Mouse (Mus musculus) layer of hippocampus, adult 6 months (tissue): ENCODE measurements around the gene Calr4. TPM values are rescaled to one million over a fixed set of nuclear protein-coding genes. Genes with fewer than 3 reads are reported as not detected.

Source experiments
- long read RNA-seq, 2 experiments: library from polyadenylated mRNA; unstranded; transcript quantifications; one replicate each; pipeline ENCODE4 v2.0.0; 2019 to 2020
- polyA plus RNA-seq: library from polyadenylated mRNA; unstranded; fragments of <200 nt; fragmentation: Nextera tagmentation; gene quantifications from 2 replicates; pipeline ENCODE4 v1.2.3, GENCODE M21; 2021

Gene Calr4
- polyA plus RNA-seq: 0.59 and 0.60 TPM in 2 replicates
- long read RNA-seq, experiment 1, partial matches to known transcripts: 0 of 1 reads
- long read RNA-seq, experiment 1, other reads (novel, unspliced or antisense): 0 of 1 reads
- long read RNA-seq, experiment 2, partial matches to known transcripts: 0 of 5 reads
- long read RNA-seq, experiment 2, other reads (novel, unspliced or antisense): 4 of 5 reads

DNA sequence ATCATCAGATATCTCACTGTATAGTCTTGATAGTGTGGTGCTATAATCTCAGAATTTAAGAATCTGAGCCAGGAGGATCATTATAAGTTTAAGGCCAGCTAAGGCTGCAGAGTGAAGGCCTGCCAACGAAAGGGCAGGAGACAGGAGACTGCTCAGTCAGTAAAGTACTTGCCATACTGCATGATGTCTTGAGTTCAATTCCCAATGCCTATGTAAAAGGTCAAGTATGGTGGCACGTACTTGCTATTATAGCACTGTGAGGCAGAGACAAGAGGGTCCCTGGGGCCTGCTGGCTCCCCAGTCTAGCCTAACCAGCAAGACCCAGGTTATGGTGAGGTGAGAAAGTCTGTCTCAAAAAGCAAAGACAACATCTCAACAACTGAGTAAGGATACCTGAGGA lies at the start of gene Calr4:
Gene Calr4, plus strand, starts transcription at position 301 of the 400 bp plus-strand sequence.

DNA sequence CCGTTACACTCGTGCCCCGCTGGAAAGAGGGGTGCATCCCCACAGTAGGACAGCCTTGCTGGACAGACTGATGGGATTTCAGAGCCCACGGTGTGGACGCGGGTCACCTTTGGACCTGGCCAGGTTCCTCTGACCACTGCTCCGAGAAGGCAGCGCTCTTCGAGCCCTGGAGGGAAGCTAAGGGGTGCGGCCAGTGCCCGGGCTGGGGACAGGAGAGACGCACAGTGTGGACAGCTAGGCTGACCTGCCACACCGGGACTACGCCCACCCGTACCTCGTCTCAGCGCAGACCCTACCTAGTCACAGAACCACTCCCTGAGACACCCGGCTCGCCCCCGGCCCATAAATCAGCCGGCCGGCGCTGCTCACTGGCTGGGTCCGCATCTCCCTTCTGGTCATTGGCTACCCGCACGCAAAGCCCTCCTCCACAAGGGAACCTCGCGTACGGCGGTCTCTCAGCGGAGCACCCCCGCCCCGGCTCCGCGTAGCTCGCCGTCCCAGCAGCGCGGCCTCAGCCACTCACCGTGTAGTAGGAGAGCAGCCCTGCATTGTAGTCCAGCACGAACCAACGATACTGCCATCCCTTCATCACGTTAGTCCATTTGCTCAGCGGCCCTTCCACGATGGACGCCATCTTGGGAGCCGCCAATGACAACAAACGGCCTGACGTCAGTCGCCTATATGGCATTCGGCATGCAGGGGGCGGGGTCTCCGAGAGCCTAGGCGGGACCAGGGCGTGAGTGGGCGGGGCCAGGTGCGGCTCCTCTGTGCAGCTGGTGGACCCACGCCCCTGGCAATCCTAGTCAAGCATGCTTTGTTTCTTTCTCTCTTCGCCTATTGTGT lies 32.5 kb upstream of the Calr4 start, which contains the start of gene Osbpl9:
Gene Osbpl9, minus strand, starts transcription at position 691 of the 843 bp plus-strand sequence.

DNA sequence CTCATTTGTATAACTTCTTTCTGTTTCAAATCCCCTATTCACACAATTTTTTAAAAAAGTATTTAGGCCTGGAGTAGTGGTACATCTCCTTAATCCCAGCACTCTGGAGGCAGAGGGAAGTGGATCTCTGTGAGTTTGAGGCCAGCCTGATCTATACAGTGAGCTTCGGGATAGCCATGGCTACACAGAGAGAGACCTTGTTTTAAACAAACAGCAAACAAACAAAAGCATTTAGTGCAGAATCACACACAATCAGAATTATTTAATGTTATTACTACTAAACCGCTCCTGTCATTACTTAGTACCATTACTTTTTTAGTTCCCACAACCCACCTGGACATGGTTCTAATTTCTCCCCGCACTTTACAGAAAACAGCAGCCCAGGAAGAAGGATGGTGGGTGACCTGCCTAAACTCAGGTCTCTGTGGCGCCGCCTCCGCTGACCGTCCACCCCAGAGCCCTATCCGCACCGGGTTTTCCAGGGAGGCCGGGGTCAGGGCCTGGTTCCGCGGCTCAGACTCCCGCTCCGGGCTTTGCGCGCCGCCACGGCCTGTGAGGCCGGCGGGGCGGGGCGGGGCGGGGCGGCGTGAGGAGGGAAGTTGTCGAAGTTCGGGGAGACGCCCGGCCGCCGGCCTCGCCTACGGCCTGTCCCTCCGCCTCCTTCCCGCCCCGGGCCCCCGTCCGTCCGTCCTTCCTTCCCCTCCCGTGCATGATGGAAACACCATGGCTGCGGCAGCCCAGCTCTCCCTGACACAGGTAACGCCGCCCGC lies 45.6 kb downstream of the Calr4 start, which contains the start of gene Eps15:
Gene Eps15, plus strand, starts transcription at position 580 of the 770 bp plus-strand sequence.

Other genes starting within 250 kb of the Calr4 start
- gene Nrd1, start 233.8 kb upstream of the Calr4 start, polyA plus RNA-seq: 16.7 and 21.1 TPM in 2 replicates
- 27.1 and 32.8 TPM in 2 replicates for gene Osbpl9, start 32.2 kb upstream of the Calr4 start, polyA plus RNA-seq
- gene Eps15, start 45.8 kb downstream of the Calr4 start, polyA plus RNA-seq: 38.0 and 52.1 TPM in 2 replicates
- 1.0 and 1.6 TPM in 2 replicates for gene Ttc39a, start 172.1 kb downstream of the Calr4 start, polyA plus RNA-seq